Mouse (Mus musculus) myocyte (in vitro differentiated cells): ENCODE measurements around the gene Gstm1. TPM values are rescaled to one million over a fixed set of nuclear protein-coding genes. Genes with fewer than 3 reads are reported as not detected.

ENCODE experiments used
- H3K27me3 ChIP-seq: one replicate; pipeline ENCODE4 v1.6.1; 2011; ENCODE audit not compliant: control insufficient read depth, insufficient read depth, insufficient read length
- H3K36me3 ChIP-seq: one replicate; pipeline ENCODE4 v1.6.1; 2011; ENCODE audit not compliant: control insufficient read depth, insufficient read depth
- H3K4me2 ChIP-seq: one replicate; pipeline ENCODE4 v1.6.1; 2011; ENCODE audit warnings: low read depth, control low read depth
- H3K4me3 ChIP-seq: one replicate; pipeline ENCODE4 v1.5.1; 2011; ENCODE audit warnings: mild to moderate bottlenecking, control low read depth, moderate library complexity
- H3K79me2 ChIP-seq: one replicate; pipeline ENCODE4 v1.6.1; 2011; ENCODE audit not compliant: control insufficient read depth, insufficient read depth
- H3ac ChIP-seq: one replicate; pipeline ENCODE4 v1.6.1; 2011; ENCODE audit not compliant: control insufficient read depth, insufficient read length
- CEBPB ChIP-seq: IDR thresholded peaks from 2 replicates; pipeline ENCODE4 v1.6.1; 2011; ENCODE audit warnings: mild to moderate bottlenecking, moderate library complexity; ENCODE audit not compliant: poor library complexity, insufficient read depth, severe bottlenecking
- E2F4 ChIP-seq: IDR thresholded peaks from one replicate; pipeline ENCODE4 v1.6.1; 2011; ENCODE audit warnings: mild to moderate bottlenecking, control low read depth, moderate library complexity; ENCODE audit not compliant: insufficient read depth
- MAX ChIP-seq: IDR thresholded peaks from one replicate; pipeline ENCODE4 v1.6.1; 2011; ENCODE audit warnings: low read depth, mild to moderate bottlenecking, control low read depth
- MYOD1 ChIP-seq, 3 experiments: IDR thresholded peaks; one replicate each; pipeline ENCODE4 v1.6.1; 2011; ENCODE audit warnings: control low read depth in 2 of 3, low read depth in 2 of 3, mild to moderate bottlenecking in 2 of 3, moderate library complexity in 1 of 3; ENCODE audit not compliant: insufficient read length in 2 of 3, control insufficient read depth in 1 of 3
- MYOG ChIP-seq, 3 experiments: IDR thresholded peaks; one replicate each; pipeline ENCODE4 v1.6.1; 2011; ENCODE audit warnings: control low read depth in 2 of 3, low read depth in 2 of 3, mild to moderate bottlenecking in 2 of 3; ENCODE audit not compliant: insufficient read length in 2 of 3, control insufficient read depth in 1 of 3, insufficient read depth in 1 of 3
- POLR2A ChIP-seq: IDR thresholded peaks from one replicate; pipeline ENCODE4 v1.6.1; 2011; ENCODE audit warnings: low read depth, mild to moderate bottlenecking, control low read depth, moderate library complexity; ENCODE audit not compliant: insufficient read length
- POLR2AphosphoS2 ChIP-seq: IDR thresholded peaks from one replicate; pipeline ENCODE4 v1.6.1; 2011; ENCODE audit warnings: low read depth, control low read depth; ENCODE audit not compliant: insufficient read length
- REST ChIP-seq: IDR thresholded peaks from one replicate; pipeline ENCODE4 v1.6.1; 2011; ENCODE audit warnings: mild to moderate bottlenecking, control low read depth, moderate library complexity; ENCODE audit not compliant: insufficient read depth, insufficient read length
- SRF ChIP-seq: IDR thresholded peaks from one replicate; pipeline ENCODE4 v1.6.1; 2011; ENCODE audit warnings: low read depth; ENCODE audit not compliant: control insufficient read depth, insufficient read length
- TCF12 ChIP-seq: IDR thresholded peaks from one replicate; pipeline ENCODE4 v1.6.1; 2011; ENCODE audit warnings: mild to moderate bottlenecking, control low read depth; ENCODE audit not compliant: poor library complexity, insufficient read depth, severe bottlenecking
- TCF3 ChIP-seq: IDR thresholded peaks from one replicate; pipeline ENCODE4 v1.6.1; 2011; ENCODE audit warnings: low read depth, control low read depth; ENCODE audit not compliant: insufficient read length
- USF1 ChIP-seq: IDR thresholded peaks from one replicate; pipeline ENCODE4 v1.6.1; 2011; ENCODE audit warnings: low read depth, mild to moderate bottlenecking, control low read depth, moderate library complexity
- polyA plus RNA-seq: library from polyadenylated mRNA; unstranded; fragments of >200 nt; fragmentation: generic; extraction: Trizol; gene quantifications from one replicate; pipeline ENCODE4 v1.2.1, GENCODE M21; 2012; ENCODE audit warnings: missing spikeins

Gene Gstm1
- polyA plus RNA-seq: 42.0 TPM

GRCm38 (mm10) chr3:108017473-108018189 is at the start of gene Gstm1:
Gene Gstm1, minus strand, starts transcription at chr3:108017973.
- TF ChIP-seq POLR2AphosphoS2 (peak; percentile 57), POLR2A (peak; percentile 63), TCF12 (no peak), TCF3 (no peak)
- Histone ChIP-seq H3K4me3 (peak within 1 kb of the TSS; percentile 18), H3ac (no peak within 1 kb of the TSS), H3K4me2 (peak within 1 kb of the TSS; percentile 98), H3K79me2 (no peaks in the 10 kb centered on the region), H3K27me3 (peaks cover 10% of the 10 kb centered on the region), H3K36me3 (no peaks in the 10 kb centered on the region)

GRCm38 (mm10) chr3:108067370-108067934 is 49.7 kb upstream of the Gstm1 start:
- Histone ChIP-seq H3K4me3 (no peak overlapping the region), H3ac (no peak overlapping the region), H3K36me3 (no peaks in the 10 kb centered on the region), H3K27me3 (no peaks in the 10 kb centered on the region), H3K4me2 (no peak overlapping the region), H3K79me2 (no peaks in the 10 kb centered on the region)
- TF ChIP-seq CEBPB (no peak), SRF (no peak), TCF12 (no peak)

DNA sequence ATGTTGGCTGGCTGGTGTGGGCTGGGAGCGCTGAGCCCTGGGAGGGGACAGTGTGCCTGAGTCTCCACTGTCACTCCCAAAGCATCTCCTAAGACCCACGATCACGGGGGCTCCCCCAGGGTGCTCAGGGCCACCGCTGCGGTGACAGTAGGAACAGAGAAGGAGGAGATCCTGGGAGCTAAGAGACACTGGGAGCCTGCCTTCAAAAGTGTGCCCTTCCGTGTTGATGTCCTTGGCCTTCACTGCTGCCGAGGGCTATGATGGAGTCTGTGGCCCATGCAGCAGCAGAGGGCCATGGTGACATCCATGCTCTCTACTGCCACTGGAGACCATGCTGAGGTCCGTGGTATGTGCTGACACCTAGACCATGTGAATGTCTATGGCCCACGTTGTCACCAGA is 47.8 kb upstream of the Gstm1 start:
- Histone ChIP-seq H3K27me3 (no peaks in the 10 kb centered on the region), H3ac (no peak overlapping the region), H3K79me2 (no peaks in the 10 kb centered on the region), H3K4me2 (no peak overlapping the region), H3K4me3 (no peak overlapping the region), H3K36me3 (no peaks in the 10 kb centered on the region)
- TF ChIP-seq POLR2AphosphoS2: no peak
- TF ChIP-seq MYOG (IDR thresholded peaks at IDR 0.05; ENCODE audit: control insufficient read depth in 1 of 3, insufficient read depth in 1 of 3, insufficient read length in 2 of 3, low read depth in 2 of 3): no peak
- TF ChIP-seq CEBPB: no peak
- no peak for TF ChIP-seq MYOD1 (IDR thresholded peaks at IDR 0.05; ENCODE audit: control insufficient read depth in 1 of 3, insufficient read length in 2 of 3, low read depth in 2 of 3)
- TF ChIP-seq E2F4: no peak
- no peak for TF ChIP-seq SRF
- no peak for TF ChIP-seq TCF3
- no peak for TF ChIP-seq USF1
- no peak for TF ChIP-seq REST
- no peak for TF ChIP-seq MAX
- no peak for TF ChIP-seq TCF12
- TF ChIP-seq POLR2A: no peak

- H3ac ChIP-seq: no peak overlapping the region
- H3K4me3 ChIP-seq: no peak overlapping the region
Measured at GRCm38 (mm10) chr3:108064672-108065071, 46.9 kb upstream of the Gstm1 start.

DNA sequence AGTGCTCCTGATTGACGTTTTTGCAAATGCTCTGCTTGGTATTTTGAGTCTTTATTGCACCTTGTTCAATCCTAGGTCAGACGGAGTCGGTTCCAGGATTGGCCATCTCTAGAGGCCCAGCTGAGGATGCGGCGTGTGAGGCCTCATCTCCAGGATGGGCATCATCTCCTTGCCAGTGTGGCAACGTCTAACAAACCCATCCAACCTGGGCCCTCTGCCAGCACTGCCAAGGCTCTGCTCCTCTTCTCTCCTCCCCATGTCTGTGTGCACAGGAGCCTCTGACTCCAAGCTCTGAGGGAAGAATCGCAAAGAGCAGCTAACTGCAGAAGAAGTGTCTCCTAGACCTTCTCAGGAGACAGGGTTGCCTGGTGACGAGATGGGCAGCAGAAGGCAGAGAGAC is 44.9 kb upstream of the Gstm1 start:
- Histone ChIP-seq H3K36me3 (no peaks in the 10 kb centered on the region), H3ac (no peak overlapping the region), H3K27me3 (no peaks in the 10 kb centered on the region), H3K4me3 (no peak overlapping the region), H3K79me2 (no peaks in the 10 kb centered on the region), H3K4me2 (no peak overlapping the region)
- TF ChIP-seq TCF12 (no peak), CEBPB (no peak), MYOG (IDR thresholded peaks at IDR 0.05; ENCODE audit: control insufficient read depth in 1 of 3, insufficient read depth in 1 of 3, insufficient read length in 2 of 3, low read depth in 2 of 3) (no peak), POLR2A (no peak), E2F4 (no peak)

More at GRCm38 (mm10) chr3:108064672-108065071, 46.9 kb upstream of the Gstm1 start:
- Histone ChIP-seq H3K36me3 (no peaks in the 10 kb centered on the region), H3K79me2 (no peaks in the 10 kb centered on the region), H3K27me3 (no peaks in the 10 kb centered on the region), H3K4me2 (no peak overlapping the region)
- TF ChIP-seq MYOG (IDR thresholded peaks at IDR 0.05; ENCODE audit: control insufficient read depth in 1 of 3, insufficient read depth in 1 of 3, insufficient read length in 2 of 3, low read depth in 2 of 3) (no peak), MYOD1 (IDR thresholded peaks at IDR 0.05; ENCODE audit: control insufficient read depth in 1 of 3, insufficient read length in 2 of 3, low read depth in 2 of 3) (no peak), SRF (no peak), USF1 (no peak), E2F4 (no peak), REST (no peak)
